Mouse (Mus musculus): Measurements from ENCODE around the gene Ift122. TPM values are rescaled to one million over a fixed set of nuclear protein-coding genes. Genes with fewer than 3 reads are reported as not detected.

Gene Ift122
- polyA plus RNA-seq, 2 experiments: 17.9 to 21.2 TPM

DNA sequence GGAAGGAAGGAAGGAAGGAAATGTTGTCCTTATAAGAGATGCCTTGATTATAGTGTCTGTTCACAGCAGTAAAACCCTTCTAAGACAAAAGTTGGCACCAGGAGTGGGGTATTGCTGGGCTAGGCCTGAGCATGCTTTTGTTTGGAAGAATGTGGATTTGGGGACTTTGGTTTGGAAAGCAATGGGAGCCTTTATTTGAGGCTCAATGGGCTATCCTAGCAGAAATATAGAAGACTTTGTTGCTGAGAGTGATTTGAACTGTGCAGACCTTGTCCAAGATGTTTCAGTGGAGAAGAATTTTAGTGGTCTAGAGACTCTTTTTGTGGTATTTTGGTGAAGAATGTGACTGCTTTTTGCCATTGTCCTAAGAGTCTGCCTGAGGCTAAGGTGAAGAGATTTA, 19.4 kb upstream of the Ift122 start:
- no peak for DNase-seq (ENCODE audit: low spot score)
- no peak for TF ChIP-seq POLR2A (IDR thresholded peaks at IDR 0.05; ENCODE audit: borderline replicate concordance, extremely low read depth, insufficient read depth, insufficient read length)
- H3K9ac ChIP-seq (ENCODE audit: low read depth, low read length, severe bottlenecking): no peak overlapping the region
- H3K36me3 ChIP-seq (ENCODE audit: control insufficient read depth, insufficient read depth, low read length): no peaks in the 10 kb centered on the region
- H3K4me3 ChIP-seq (replicated peaks; ENCODE audit: low read length): no peak overlapping the region
- no peak overlapping the region for H3K27ac ChIP-seq (replicated peaks; ENCODE audit: low read depth, low read length)
- no peaks in the 10 kb centered on the region for H3K27me3 ChIP-seq (ENCODE audit: control insufficient read depth, insufficient read depth, low read length)
- H3K4me2 ChIP-seq (replicated peaks; ENCODE audit: low read depth, low read length, severe bottlenecking): no peak overlapping the region
- H3K4me1 ChIP-seq (ENCODE audit: control insufficient read depth, insufficient read depth, low read length): no peaks in the 10 kb centered on the region
- ATAC-seq (ENCODE audit: low FRiP score, low read depth): no peak
- no peaks in the 10 kb centered on the region for H3K9me3 ChIP-seq (ENCODE audit: control insufficient read depth, low read length)

DNA sequence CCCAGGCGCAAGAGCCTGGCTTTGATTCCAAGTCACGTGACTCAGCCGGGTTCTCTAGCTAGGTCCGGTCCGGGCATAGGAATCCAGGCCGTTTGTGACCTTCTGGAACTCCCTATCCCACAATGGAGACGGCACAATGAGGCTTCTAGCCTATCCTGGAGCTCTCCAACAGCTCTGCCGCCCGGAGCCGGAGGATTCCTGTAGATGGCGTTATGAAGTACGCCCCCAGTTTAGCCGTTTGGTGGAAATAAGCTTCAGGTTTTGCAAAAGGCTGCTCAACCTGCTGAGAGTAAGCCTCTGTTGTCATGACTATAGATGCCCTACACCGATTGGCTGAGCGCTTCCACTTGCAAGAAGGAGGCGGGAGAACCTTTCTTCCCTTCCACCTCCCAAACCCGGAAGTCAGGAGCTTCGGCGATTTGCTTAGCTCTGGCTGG, 15.1 kb upstream of the Ift122 start, which contains the start of gene Efcab12:
Efcab12 (minus strand) TSS at position 252 of the 437 bp plus-strand sequence.
- TF ChIP-seq POLR2A (IDR thresholded peaks at IDR 0.05; ENCODE audit: borderline replicate concordance, extremely low read depth, insufficient read depth, insufficient read length): no peak
- no peak within 1 kb of the TSS for H3K27ac ChIP-seq (replicated peaks; ENCODE audit: low read depth, low read length)
- peak within 1 kb of the TSS; percentile 34; the same call in 1 of the 2 replicates for H3K9ac ChIP-seq (ENCODE audit: low read depth, low read length, severe bottlenecking)
- no peaks in the 10 kb centered on the region for H3K27me3 ChIP-seq (ENCODE audit: control insufficient read depth, insufficient read depth, low read length)
- 3% methylated on average over 19 of the region's 19 CpGs for WGBS
- peaks cover 13% of the 10 kb centered on the region for H3K36me3 ChIP-seq (ENCODE audit: control insufficient read depth, insufficient read depth, low read length)
- ATAC-seq (ENCODE audit: low FRiP score, low read depth) (peak; percentile 88), DNase-seq (ENCODE audit: low spot score) (peak; percentile 79)
- H3K9me3 ChIP-seq (ENCODE audit: control insufficient read depth, low read length): no peaks in the 10 kb centered on the region
- H3K4me2 ChIP-seq (replicated peaks; ENCODE audit: low read depth, low read length, severe bottlenecking): peak within 1 kb of the TSS; percentile 68
- H3K4me1 ChIP-seq (ENCODE audit: control insufficient read depth, insufficient read depth, low read length): no peaks in the 10 kb centered on the region
- peak within 1 kb of the TSS; percentile 27 for H3K4me3 ChIP-seq (replicated peaks; ENCODE audit: low read length)

DNA sequence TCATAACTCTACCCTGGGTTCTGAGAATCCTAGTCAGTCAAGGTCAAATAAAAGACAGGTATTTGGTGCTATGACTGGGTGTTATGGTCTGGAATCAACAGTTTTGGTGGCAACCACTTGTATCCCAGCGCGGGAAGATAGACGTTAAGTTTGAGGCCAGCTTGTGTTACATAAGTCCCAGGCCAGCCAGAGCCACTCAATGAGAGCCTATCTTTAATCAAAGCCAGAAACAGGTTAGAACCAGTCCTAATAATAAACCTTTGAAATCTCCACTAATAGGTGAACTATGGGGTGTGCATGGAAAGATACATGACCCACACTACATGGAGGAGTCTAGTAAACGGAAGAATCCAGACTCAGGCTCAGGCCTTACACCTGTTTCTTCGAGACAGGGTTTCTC, 14.5 kb upstream of the Ift122 start:
- Histone ChIP-seq H3K9ac (ENCODE audit: low read depth, low read length, severe bottlenecking) (no peak overlapping the region), H3K27ac (replicated peaks; ENCODE audit: low read depth, low read length) (no peak overlapping the region), H3K9me3 (ENCODE audit: control insufficient read depth, low read length) (no peaks in the 10 kb centered on the region), H3K4me2 (replicated peaks; ENCODE audit: low read depth, low read length, severe bottlenecking) (peak overlapping the region; percentile 68), H3K36me3 (ENCODE audit: control insufficient read depth, insufficient read depth, low read length) (peaks cover 19% of the 10 kb centered on the region), H3K4me1 (ENCODE audit: control insufficient read depth, insufficient read depth, low read length) (no peaks in the 10 kb centered on the region), H3K27me3 (ENCODE audit: control insufficient read depth, insufficient read depth, low read length) (no peaks in the 10 kb centered on the region), H3K4me3 (replicated peaks; ENCODE audit: low read length) (peak overlapping the region; percentile 27)
- TF ChIP-seq POLR2A (IDR thresholded peaks at IDR 0.05; ENCODE audit: borderline replicate concordance, extremely low read depth, insufficient read depth, insufficient read length): no peak
- whole genome bisulfite sequencing: 54% methylated on average over 5 of the region's 5 CpGs
- no peak for ATAC-seq (ENCODE audit: low FRiP score, low read depth)
- no peak for DNase-seq (ENCODE audit: low spot score)

DNA sequence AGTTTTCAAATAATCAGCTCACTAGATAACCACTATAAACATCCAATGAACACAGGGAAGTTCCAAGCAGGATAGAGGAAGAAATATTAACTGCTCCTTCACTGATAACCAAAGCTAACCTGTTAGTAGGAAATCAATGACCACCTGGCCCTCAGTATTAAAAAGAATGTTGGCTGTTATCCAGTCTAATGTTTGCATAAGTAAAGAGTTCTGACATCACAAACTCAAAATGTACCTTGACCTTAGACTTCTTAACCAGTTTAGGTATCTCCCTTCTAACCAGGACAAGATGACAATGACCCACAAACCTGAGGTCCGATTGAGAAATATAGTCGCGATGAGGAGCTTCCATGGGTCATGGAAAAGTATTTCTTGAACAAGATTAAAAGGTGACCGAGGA, 8.3 kb upstream of the Ift122 start:
- H3K27me3 ChIP-seq (ENCODE audit: control insufficient read depth, insufficient read depth, low read length): no peaks in the 10 kb centered on the region
- DNase-seq (ENCODE audit: low spot score) (no peak), ATAC-seq (ENCODE audit: low FRiP score, low read depth) (no peak)
- H3K4me2 ChIP-seq (replicated peaks; ENCODE audit: low read depth, low read length, severe bottlenecking): no peak overlapping the region
- peaks cover 52% of the 10 kb centered on the region for H3K36me3 ChIP-seq (ENCODE audit: control insufficient read depth, insufficient read depth, low read length)
- H3K9me3 ChIP-seq (ENCODE audit: control insufficient read depth, low read length): no peaks in the 10 kb centered on the region
- H3K27ac ChIP-seq (replicated peaks; ENCODE audit: low read depth, low read length): no peak overlapping the region
- no peak overlapping the region for H3K9ac ChIP-seq (ENCODE audit: low read depth, low read length, severe bottlenecking)
- no peaks in the 10 kb centered on the region for H3K4me1 ChIP-seq (ENCODE audit: control insufficient read depth, insufficient read depth, low read length)
- 91% methylated on average over 4 of the region's 4 CpGs for WGBS
- no peak overlapping the region for H3K4me3 ChIP-seq (replicated peaks; ENCODE audit: low read length)
- TF ChIP-seq POLR2A (IDR thresholded peaks at IDR 0.05; ENCODE audit: borderline replicate concordance, extremely low read depth, insufficient read depth, insufficient read length): no peak

DNA sequence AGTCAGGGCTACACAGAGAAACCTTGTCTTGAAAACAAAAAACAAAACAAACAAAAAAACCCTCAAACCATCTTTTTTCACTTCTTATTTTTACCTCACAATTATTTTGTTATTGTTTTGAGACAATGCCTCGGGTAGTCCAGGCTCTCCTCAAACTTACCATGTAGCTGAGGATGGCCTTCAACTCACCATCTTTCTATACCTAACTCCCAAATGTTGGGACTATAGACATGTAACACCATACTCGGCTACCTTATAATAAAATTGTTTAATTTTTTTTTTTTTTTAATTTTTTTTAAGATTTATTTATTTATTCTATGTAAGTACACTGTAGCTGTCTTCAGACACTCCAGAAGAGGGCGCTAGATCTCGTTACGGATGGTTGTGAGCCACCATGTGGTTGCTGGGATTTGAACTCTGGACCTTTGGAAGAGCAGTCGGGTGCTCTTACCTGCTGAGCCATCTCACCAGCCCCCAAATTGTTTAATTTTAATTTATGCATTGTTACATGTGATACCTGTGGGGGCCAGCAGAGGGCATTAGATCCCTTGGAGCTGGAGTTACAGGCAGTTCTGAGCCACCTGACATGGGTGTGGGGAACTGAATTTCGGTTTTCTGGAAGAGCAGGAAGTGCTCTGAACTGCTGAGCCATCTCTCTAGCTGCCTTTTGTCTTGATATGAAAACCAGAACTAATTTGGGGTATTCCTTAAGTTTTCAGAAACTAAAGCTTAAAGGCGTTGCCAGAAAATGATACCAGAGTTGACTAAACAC, 6.4 kb upstream of the Ift122 start:
- no peaks in the 10 kb centered on the region for H3K9me3 ChIP-seq (ENCODE audit: control insufficient read depth, low read length)
- TF ChIP-seq POLR2A (IDR thresholded peaks at IDR 0.05; ENCODE audit: borderline replicate concordance, extremely low read depth, insufficient read depth, insufficient read length): no peak
- H3K27ac ChIP-seq (replicated peaks; ENCODE audit: low read depth, low read length): no peak overlapping the region
- H3K27me3 ChIP-seq (ENCODE audit: control insufficient read depth, insufficient read depth, low read length): no peaks in the 10 kb centered on the region
- H3K36me3 ChIP-seq (ENCODE audit: control insufficient read depth, insufficient read depth, low read length): peaks cover 57% of the 10 kb centered on the region
- H3K4me3 ChIP-seq (replicated peaks; ENCODE audit: low read length): no peak overlapping the region
- 41% methylated on average over 8 of the region's 8 CpGs for WGBS
- no peak overlapping the region for H3K9ac ChIP-seq (ENCODE audit: low read depth, low read length, severe bottlenecking)
- DNase-seq (ENCODE audit: low spot score) (peak; percentile 51), ATAC-seq (ENCODE audit: low FRiP score, low read depth) (peak; percentile 41; the same call in 1 of the 2 replicates)
- no peaks in the 10 kb centered on the region for H3K4me1 ChIP-seq (ENCODE audit: control insufficient read depth, insufficient read depth, low read length)
- H3K4me2 ChIP-seq (replicated peaks; ENCODE audit: low read depth, low read length, severe bottlenecking): no peak overlapping the region

Data from limb, embryonic 14.5 days (tissue).